Mouse (Mus musculus): ENCODE results near the gene Pcsk2.

DNA sequence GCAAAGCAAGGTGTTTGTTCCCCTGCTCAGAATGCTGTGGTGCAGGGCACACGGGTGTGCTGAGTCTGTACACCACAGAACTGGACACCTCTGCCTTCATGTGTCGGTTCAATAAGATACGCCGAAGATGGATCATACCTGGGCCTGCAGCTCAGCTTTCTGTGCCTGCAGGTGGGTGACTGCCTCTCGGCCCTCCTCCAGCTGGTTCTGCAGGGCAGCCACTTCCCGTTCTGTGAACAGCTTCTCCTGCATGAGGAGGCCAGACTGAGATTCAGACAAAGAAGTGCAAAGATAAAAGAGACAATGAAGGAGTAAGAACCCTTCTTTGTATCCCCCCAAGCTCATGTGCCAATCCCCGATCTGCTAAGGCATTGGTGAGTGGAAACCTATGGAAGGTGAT lies 295.6 kb downstream of the Pcsk2 start:
- TF ChIP-seq POLR2A (IDR thresholded peaks at IDR 0.05; ENCODE audit: insufficient read depth, low read depth, low read length) (no peak), CTCF (IDR thresholded peaks at IDR 0.05) (no peak)
